Mouse (Mus musculus): Measurements from ENCODE around the gene Smarcd2.

GRCm38 (mm10) chr11:106307432-106307831 lies 34.7 kb upstream of the Smarcd2 start:
- no peak for TF ChIP-seq CTCF (IDR thresholded peaks at IDR 0.05; ENCODE audit: low read depth, low read length)
- no peak for TF ChIP-seq POLR2A (IDR thresholded peaks at IDR 0.05; ENCODE audit: borderline replicate concordance, low read depth, low read length)

Data from bone marrow macrophage, adult 2 months (primary cell).